Mouse (Mus musculus) heart, adult 8-10 months (tissue): Measurements from ENCODE around the gene Dnajc19. TPM values are rescaled to one million over a fixed set of nuclear protein-coding genes. Genes with fewer than 3 reads are reported as not detected.

ENCODE experiments used
- DNase-seq: peaks from one replicate; pipeline ENCODE4 v3.0.0; 2022; ENCODE audit warnings: low spot score
- total RNA-seq, 4 experiments: library from RNA; stranded (reverse); gene quantifications; 2 replicates each; pipeline ENCODE4 v1.2.4; 2022

The Dnajc19 gene
- total RNA-seq, 4 experiments from 2014 or later: 134 to 161 (median 146) TPM

- DNase-seq: no peak
Measured at GRCm38 (mm10) chr3:34030601-34031000, 50.5 kb downstream of the Dnajc19 start.

- DNase-seq: no peak
Measured at GRCm38 (mm10) chr3:34028935-34029334, 52.2 kb downstream of the Dnajc19 start.

DNA sequence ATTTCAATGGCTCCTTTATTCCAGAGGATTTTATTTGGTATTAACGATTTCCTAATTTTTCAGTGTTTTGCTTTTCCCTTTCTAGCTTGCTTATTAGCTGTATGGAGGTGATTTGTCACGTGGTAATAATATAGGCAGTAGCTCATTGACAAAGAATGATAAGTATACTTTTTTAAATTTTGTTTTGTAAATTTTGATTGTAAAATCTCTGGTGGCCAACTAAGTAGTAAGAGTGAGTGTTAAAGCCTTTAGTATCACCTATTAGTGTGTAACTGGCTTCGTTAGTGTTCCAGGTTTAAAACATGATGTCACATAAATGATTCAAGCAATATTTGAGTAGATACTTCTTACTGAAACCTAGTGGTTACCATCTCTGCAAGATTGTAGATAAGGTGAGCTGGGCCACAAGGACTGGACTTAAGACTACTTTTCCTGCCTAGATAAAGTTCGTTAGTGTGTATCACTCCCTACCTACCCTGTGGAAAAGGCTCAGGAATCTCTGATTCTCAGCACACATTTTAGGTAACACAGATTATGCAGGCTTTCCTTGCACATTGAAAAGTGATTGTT lies 59.8 kb downstream of the Dnajc19 start:
- no peak for DNase-seq

- no peak for DNase-seq
Measured at GRCm38 (mm10) chr3:34020382-34021258, 60.5 kb downstream of the Dnajc19 start.

- peak; percentile 86 for DNase-seq
Measured at GRCm38 (mm10) chr3:34019540-34020381, 61.4 kb downstream of the Dnajc19 start, which contains the start of gene Fxr1. Gene Fxr1, plus strand, starts transcription at chr3:34019943.

GRCm38 (mm10) chr3:34008191-34008590 lies 72.9 kb downstream of the Dnajc19 start:
- DNase-seq: peak; percentile 21

- DNase-seq: no peak
Measured at GRCm38 (mm10) chr3:34007611-34008010, 73.5 kb downstream of the Dnajc19 start.

- no peak for DNase-seq
Measured at GRCm38 (mm10) chr3:34006824-34007223, 74.3 kb downstream of the Dnajc19 start.

GRCm38 (mm10) chr3:34006301-34006700 lies 74.8 kb downstream of the Dnajc19 start:
- no peak for DNase-seq

Other genes starting within 250 kb of the Dnajc19 start
- gene Ccdc39, start 237.0 kb downstream of the Dnajc19 start, total RNA-seq: under 1 TPM in 2 of 4 experiments, not detected in 2; 0.16 TPM
- gene Fxr1, start 61.4 kb downstream of the Dnajc19 start, total RNA-seq: 100 to 1,000 TPM; 186 to 210 (median 200) TPM